Mouse (Mus musculus): ENCODE measurements around the gene Slc27a4. TPM values are rescaled to one million over a fixed set of nuclear protein-coding genes. Genes with fewer than 3 reads are reported as not detected.

Slc27a4 gene
- polyA plus RNA-seq, 1 experiment: 0.10 TPM

DNA sequence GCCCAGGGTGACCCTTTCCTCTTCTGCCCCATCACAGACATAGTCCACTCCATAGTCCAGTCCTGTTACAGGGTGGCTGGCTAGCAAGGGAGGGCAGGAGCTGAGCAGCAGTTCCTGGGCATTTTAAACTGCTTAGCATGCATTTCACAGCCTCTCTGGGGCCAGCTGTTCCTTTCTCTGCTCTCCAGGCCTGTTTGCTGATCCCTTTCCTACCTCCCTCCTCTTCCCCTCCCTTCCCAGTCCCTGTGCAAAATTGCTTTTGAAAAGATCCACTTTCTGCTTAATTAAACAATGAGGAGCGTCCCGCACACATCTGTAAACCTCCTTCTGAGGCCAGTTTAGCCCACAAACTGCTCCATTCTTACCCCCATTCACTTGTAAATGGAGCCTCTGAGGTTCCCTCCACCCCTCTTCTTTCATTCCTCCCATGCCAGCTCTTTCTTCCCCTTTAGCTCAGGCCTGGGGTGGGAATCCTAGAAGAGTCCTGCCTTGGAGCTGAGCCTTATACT, 33.0 kb downstream of the Slc27a4 start:
- H3K4me3 ChIP-seq (replicated peaks): no peak overlapping the region
- H3K9me3 ChIP-seq (ENCODE audit: control insufficient read depth, low read length): no peaks in the 10 kb centered on the region
- no peak for TF ChIP-seq GATA1 (IDR thresholded peaks at IDR 0.05; ENCODE audit: low read length)
- no peaks in the 10 kb centered on the region for H3K27me3 ChIP-seq (ENCODE audit: control insufficient read depth)
- H3K36me3 ChIP-seq (ENCODE audit: control insufficient read depth): peaks cover 71% of the 10 kb centered on the region
- H3K4me1 ChIP-seq (ENCODE audit: control insufficient read depth): no peaks in the 10 kb centered on the region; the same call in 1 of the 2 replicates

DNA sequence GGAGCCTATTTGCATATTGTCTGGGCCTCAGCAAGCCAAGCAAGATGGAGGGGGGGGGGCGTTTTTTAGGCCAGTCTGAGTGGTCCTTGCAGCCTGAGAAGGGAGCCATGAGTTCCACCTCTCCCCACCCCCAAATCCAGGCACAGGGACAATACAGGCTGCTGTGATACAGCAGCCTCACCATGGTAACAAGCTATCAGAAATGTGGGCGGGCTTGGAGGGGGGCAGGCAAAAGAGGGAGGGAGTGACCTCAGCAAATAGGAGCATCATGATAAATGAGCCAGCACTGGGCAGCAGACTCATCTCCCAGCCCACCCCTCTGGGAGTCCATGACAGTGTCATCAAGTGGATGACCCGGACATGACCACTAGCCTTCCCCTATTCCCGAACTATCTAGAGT, 37.0 kb downstream of the Slc27a4 start:
- peaks cover 8% of the 10 kb centered on the region for H3K27me3 ChIP-seq (ENCODE audit: control insufficient read depth)
- H3K4me3 ChIP-seq (replicated peaks): no peak overlapping the region
- H3K4me1 ChIP-seq (ENCODE audit: control insufficient read depth): no peaks in the 10 kb centered on the region; the same call in 1 of the 2 replicates
- H3K9me3 ChIP-seq (ENCODE audit: control insufficient read depth, low read length): no peaks in the 10 kb centered on the region
- peaks cover 80% of the 10 kb centered on the region for H3K36me3 ChIP-seq (ENCODE audit: control insufficient read depth)
- TF ChIP-seq TAL1 (IDR thresholded peaks at IDR 0.05; ENCODE audit: low read length): no peak
- no peak for TF ChIP-seq GATA1 (IDR thresholded peaks at IDR 0.05; ENCODE audit: low read length)

DNA sequence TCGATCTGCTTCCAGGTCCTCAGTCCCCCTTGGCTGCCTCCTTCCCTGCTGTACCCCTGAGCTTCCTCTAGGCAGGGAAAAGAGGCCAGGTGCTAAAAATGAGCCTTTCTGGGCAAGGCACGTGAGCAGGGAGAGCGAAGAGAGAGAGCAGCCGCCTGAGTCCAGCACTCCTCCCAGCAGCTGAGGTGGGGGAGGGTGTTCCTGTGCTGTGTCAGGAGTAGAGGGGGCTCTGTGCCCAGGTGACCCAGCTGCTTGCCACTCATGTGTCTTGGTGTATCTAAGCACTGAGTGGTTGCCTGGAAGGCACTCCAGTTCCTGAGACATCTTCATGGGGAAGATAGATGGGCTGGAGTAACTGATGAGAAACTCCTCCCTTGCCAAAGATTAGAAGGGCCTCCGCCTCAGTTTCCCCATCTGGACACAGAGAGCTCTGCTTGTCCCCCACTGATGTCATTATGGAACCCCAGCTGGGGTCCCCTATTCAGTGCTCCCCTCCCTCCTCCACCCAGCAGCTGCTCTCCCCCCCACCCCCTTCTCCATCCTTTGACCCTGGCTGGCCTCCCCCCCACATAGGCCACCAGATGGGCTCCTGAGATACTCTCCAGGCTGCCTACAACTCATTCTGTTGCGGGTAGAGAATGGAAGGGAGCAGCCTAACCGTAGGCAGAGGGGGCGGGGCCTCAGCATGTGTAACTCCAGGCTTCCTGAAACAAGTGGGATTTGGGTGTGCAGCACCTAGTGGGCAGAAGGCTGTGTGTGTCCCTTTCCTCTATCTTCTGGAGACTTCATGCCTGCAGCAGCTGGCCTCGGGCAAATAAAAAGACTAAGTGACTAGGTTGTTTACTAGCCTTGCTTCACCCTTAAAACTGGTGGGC, 41.0 kb downstream of the Slc27a4 start:
- Histone ChIP-seq H3K9me3 (ENCODE audit: control insufficient read depth, low read length) (no peaks in the 10 kb centered on the region; the same call in 1 of the 2 replicates), H3K27me3 (ENCODE audit: control insufficient read depth) (peaks cover 39% of the 10 kb centered on the region), H3K4me1 (ENCODE audit: control insufficient read depth) (no peaks in the 10 kb centered on the region; the same call in 1 of the 2 replicates), H3K4me3 (replicated peaks) (no peak overlapping the region), H3K36me3 (ENCODE audit: control insufficient read depth) (peaks cover 59% of the 10 kb centered on the region)
- TF ChIP-seq TAL1 (IDR thresholded peaks at IDR 0.05; ENCODE audit: low read length): no peak
- TF ChIP-seq GATA1 (IDR thresholded peaks at IDR 0.05; ENCODE audit: low read length): no peak

DNA sequence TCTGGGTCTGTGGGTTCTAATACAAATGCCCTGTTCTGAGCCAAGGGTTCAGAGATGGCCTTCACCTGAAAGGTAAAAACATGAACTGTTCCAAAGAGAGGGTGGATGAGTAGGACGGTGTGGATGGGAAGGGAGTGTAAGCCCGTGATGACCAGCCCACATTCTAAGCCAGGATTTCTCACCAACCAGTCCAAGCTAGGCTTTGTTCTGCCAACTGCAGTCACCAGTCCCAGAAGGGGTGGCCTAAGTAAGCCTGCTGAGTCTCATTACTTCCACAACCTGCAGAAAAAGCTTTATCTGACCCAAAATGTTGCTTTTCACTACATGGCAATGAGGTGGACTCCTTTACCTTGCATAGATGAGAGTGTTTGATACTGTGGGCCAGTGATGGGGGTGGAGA, 41.7 kb downstream of the Slc27a4 start:
- H3K9me3 ChIP-seq (ENCODE audit: control insufficient read depth, low read length): no peaks in the 10 kb centered on the region; the same call in 1 of the 2 replicates
- peaks cover 39% of the 10 kb centered on the region for H3K27me3 ChIP-seq (ENCODE audit: control insufficient read depth)
- H3K36me3 ChIP-seq (ENCODE audit: control insufficient read depth): peaks cover 53% of the 10 kb centered on the region
- TF ChIP-seq GATA1 (IDR thresholded peaks at IDR 0.05; ENCODE audit: low read length) (no peak), TAL1 (IDR thresholded peaks at IDR 0.05; ENCODE audit: low read length) (no peak)
- no peak overlapping the region for H3K4me3 ChIP-seq (replicated peaks)
- H3K4me1 ChIP-seq (ENCODE audit: control insufficient read depth): no peaks in the 10 kb centered on the region; the same call in 1 of the 2 replicates

DNA sequence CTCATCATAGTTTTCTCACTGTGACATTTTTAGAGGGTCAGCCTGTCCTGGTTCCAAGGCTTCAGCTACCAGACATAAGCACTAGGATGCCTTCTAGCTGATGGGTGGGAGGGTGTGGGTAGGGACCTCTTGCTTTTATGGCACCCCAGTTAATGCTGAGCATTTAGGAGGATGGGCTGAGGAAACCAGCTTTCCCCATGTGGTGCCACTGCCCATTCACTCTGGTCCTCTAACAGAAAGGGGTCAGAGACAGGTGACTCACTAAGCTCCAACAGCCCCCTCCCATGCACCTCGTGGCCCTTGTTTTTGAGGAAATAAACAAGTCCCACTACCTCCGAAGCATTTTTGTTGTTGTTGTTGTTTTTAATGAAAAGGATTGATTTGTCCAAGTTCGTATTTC, 42.2 kb downstream of the Slc27a4 start:
- no peak overlapping the region for H3K4me3 ChIP-seq (replicated peaks)
- peaks cover 47% of the 10 kb centered on the region for H3K36me3 ChIP-seq (ENCODE audit: control insufficient read depth)
- H3K27me3 ChIP-seq (ENCODE audit: control insufficient read depth): peaks cover 39% of the 10 kb centered on the region
- H3K9me3 ChIP-seq (ENCODE audit: control insufficient read depth, low read length): no peaks in the 10 kb centered on the region; the same call in 1 of the 2 replicates
- H3K4me1 ChIP-seq (ENCODE audit: control insufficient read depth): no peaks in the 10 kb centered on the region; the same call in 1 of the 2 replicates
- TF ChIP-seq TAL1 (IDR thresholded peaks at IDR 0.05; ENCODE audit: low read length): no peak
- no peak for TF ChIP-seq GATA1 (IDR thresholded peaks at IDR 0.05; ENCODE audit: low read length)

DNA sequence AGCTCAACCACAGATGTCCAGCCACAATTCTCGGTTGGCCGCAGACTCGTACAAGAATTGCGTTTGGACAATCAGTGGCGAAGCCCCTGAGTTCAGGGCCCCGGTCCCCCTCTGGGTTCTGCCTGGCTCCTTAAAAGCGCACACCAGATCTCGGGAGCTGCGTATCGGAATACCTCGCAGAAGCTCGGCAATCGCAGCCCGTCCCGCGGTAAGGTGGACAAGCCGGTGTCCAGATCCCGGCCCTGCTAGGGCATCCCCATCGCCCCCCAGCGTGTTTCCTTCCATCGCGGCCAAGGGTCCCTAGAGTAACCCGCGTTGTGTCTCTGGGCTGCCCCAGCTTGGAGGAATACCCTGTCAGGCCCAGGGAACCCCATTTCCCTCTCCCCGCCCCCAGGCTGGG, 43.2 kb downstream of the Slc27a4 start:
- no peak overlapping the region for H3K4me3 ChIP-seq (replicated peaks)
- H3K27me3 ChIP-seq (ENCODE audit: control insufficient read depth): peaks cover 39% of the 10 kb centered on the region
- peaks cover 41% of the 10 kb centered on the region for H3K36me3 ChIP-seq (ENCODE audit: control insufficient read depth)

DNA sequence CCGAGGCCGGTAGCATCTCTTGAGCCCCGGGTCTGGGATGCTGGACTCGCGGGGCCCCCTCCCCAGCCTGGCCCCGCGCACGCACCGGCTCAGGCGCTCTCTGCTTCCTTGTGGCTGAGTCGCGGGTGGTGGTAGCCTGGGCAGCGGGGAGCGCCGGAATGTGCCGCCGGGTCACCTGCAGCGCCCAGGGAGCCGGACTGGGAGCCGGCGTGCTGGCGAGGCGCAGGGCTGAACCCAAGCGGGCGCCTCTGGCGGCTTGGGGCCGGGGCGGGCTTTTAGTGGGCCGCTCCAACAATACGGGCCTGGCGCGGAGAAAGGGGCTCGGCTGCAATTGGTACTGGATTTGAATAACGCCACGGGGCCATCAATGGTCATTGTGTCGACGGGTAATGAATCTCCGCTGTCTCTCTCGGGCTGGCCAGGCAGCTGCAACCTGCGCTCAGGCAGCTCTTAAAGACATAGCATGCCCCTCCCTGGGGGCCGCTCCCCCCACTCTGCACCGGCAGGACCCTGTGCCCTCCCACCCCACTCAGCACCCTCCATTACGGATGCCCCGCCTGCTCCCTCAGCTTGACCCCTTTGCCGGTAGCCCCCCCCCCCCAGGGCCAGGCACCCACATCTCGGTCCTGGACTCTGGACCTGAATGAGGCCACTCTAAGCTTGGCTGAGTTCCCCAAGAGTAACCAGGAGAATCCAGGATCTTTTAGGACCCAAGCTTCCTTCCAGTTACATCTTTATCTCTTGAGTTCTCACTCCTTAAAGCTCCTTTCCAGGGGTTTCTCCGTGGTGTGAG, 43.8 kb downstream of the Slc27a4 start:
- no peak overlapping the region for H3K4me3 ChIP-seq (replicated peaks)
- no peak for TF ChIP-seq TAL1 (IDR thresholded peaks at IDR 0.05; ENCODE audit: low read length)
- no peak for TF ChIP-seq GATA1 (IDR thresholded peaks at IDR 0.05; ENCODE audit: low read length)
- no peaks in the 10 kb centered on the region; the same call in 1 of the 2 replicates for H3K4me1 ChIP-seq (ENCODE audit: control insufficient read depth)
- peaks cover 39% of the 10 kb centered on the region for H3K27me3 ChIP-seq (ENCODE audit: control insufficient read depth)
- peaks cover 36% of the 10 kb centered on the region for H3K36me3 ChIP-seq (ENCODE audit: control insufficient read depth)
- H3K9me3 ChIP-seq (ENCODE audit: control insufficient read depth, low read length): no peaks in the 10 kb centered on the region; the same call in 1 of the 2 replicates

More for the DNA sequence above, 43.2 kb downstream of the Slc27a4 start:
- TF ChIP-seq GATA1 (IDR thresholded peaks at IDR 0.05; ENCODE audit: low read length) (no peak), TAL1 (IDR thresholded peaks at IDR 0.05; ENCODE audit: low read length) (no peak)
- Histone ChIP-seq H3K9me3 (ENCODE audit: control insufficient read depth, low read length) (no peaks in the 10 kb centered on the region; the same call in 1 of the 2 replicates), H3K4me1 (ENCODE audit: control insufficient read depth) (no peaks in the 10 kb centered on the region; the same call in 1 of the 2 replicates)

DNA sequence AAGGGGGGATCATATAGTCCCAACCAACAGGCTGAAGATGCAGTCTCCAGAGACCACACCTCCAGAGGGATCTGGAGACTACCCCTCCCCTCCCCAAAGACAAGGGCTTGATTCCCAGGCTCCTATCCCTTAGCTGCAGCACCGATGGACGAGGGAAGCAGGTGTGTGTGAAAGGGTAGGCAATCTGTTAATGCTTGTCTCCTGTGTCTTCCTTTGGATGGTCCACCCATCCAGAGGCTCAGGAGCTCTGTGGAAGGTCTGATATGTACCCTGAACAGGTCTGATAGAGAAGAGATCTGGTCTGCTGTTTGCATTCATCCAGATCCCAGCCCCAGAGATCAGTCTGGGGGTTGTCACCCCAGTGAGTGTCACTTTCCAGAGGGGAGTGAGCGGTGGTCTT, 44.5 kb downstream of the Slc27a4 start:
- Histone ChIP-seq H3K4me1 (ENCODE audit: control insufficient read depth) (no peaks in the 10 kb centered on the region; the same call in 1 of the 2 replicates), H3K9me3 (ENCODE audit: control insufficient read depth, low read length) (no peaks in the 10 kb centered on the region; the same call in 1 of the 2 replicates), H3K27me3 (ENCODE audit: control insufficient read depth) (peaks cover 39% of the 10 kb centered on the region)

More for the DNA sequence above, 44.5 kb downstream of the Slc27a4 start:
- H3K4me3 ChIP-seq (replicated peaks): no peak overlapping the region
- TF ChIP-seq GATA1 (IDR thresholded peaks at IDR 0.05; ENCODE audit: low read length) (no peak), TAL1 (IDR thresholded peaks at IDR 0.05; ENCODE audit: low read length) (no peak)
- H3K36me3 ChIP-seq (ENCODE audit: control insufficient read depth): peaks cover 31% of the 10 kb centered on the region
